In genomic region chr3:36521073-36522060, GRCm38 (mm10) we compare ENCODE assay signal across 9 mouse cellular contexts. TPM values are rescaled to one million over a fixed set of nuclear protein-coding genes. Genes with fewer than 3 reads are reported as not detected.
DNase-seq lines count a peak whose midpoint lies in the region; ATAC-seq and TF ChIP-seq lines count a peak whose summit lies in the region.
"Had no signal": no experiment of that assay in that cellular context is flagged by ENCODE, and none has a peak within 500 bp of the region (broad histone marks: within the 10 kb centered on the region; RNA-seq: fewer than 3 reads in every experiment).

Gene Gm11549 (minus strand): TSS chr3:36521813.

- H3K4me1 ChIP-seq in E14TG2a.4 (replicated peaks; ENCODE audit: low read depth, low read length): peaks cover 24% of the 10 kb centered on the region
- H3K4me1 ChIP-seq in heart, postnatal 0 days (ENCODE audit: control insufficient read depth, insufficient read depth): peaks cover 3% of the 10 kb centered on the region; the same call in 1 of the 2 replicates
- H3K4me1 ChIP-seq in limb, embryonic 14.5 days (ENCODE audit: control insufficient read depth, insufficient read depth, low read length): peaks cover 7% of the 10 kb centered on the region; the same call in 1 of the 2 replicates

- 2% methylated on average over 47 of the region's 51 CpGs for WGBS in heart, postnatal 0 days
- WGBS in limb, embryonic 14.5 days: 1% methylated on average over 49 of the region's 51 CpGs

- peak within 1 kb of the TSS; percentile 78 for H3K4me3 ChIP-seq in E14TG2a.4 (replicated peaks; ENCODE audit: low read length)
- H3K4me3 ChIP-seq in heart, postnatal 0 days (ENCODE audit: low read depth, low read length): peak within 1 kb of the TSS; percentile 58
- peak within 1 kb of the TSS; percentile 43 for H3K4me3 ChIP-seq in limb, embryonic 14.5 days (replicated peaks; ENCODE audit: low read length)

- intact Hi-C loops in gastrocnemius, postnatal 14 days (cut with DNase I; ENCODE audit: low total_unique reads): no loop called here

- DNase-seq in gastrocnemius, postnatal 14 days: peak; percentile 22
- no peak for DNase-seq in gastrocnemius, adult 8-10 months (ENCODE audit: low spot score in 2 of 2)
- DNase-seq in embryo, embryonic 11 days: peak; percentile 65
- DNase-seq in heart, postnatal 0 days (ENCODE audit: low spot score): no peak
- DNase-seq in limb, embryonic 14.5 days (ENCODE audit: low spot score): peak; percentile 13
- DNase-seq in right cerebral cortex, postnatal 14 days: peak; percentile 50

- ATAC-seq in heart, postnatal 0 days (ENCODE audit: insufficient read depth, low read depth): peak; percentile 53
- ATAC-seq in limb, embryonic 14.5 days (ENCODE audit: low FRiP score, low read depth): 0 out of 2 replicates have a peak, but pooled peaks have one; percentile 41
- no peak for ATAC-seq in inflammation-experienced regulatory T-cells, adult 6 months

- H3K27ac ChIP-seq in heart, postnatal 0 days (ENCODE audit: low read depth): no peak within 1 kb of the TSS
- H3K27ac ChIP-seq in limb, embryonic 14.5 days (replicated peaks; ENCODE audit: low read depth, low read length): no peak within 1 kb of the TSS

- peak within 1 kb of the TSS; percentile 43; the same call in 1 of the 2 replicates for H3K9ac ChIP-seq in heart, postnatal 0 days (replicated peaks; ENCODE audit: low read depth, low read length)
- peak within 1 kb of the TSS; percentile 50 for H3K9ac ChIP-seq in limb, embryonic 14.5 days (ENCODE audit: low read depth, low read length, severe bottlenecking)

- H3K9me3 ChIP-seq in E14TG2a.4 (ENCODE audit: low read length): peaks cover 3% of the 10 kb centered on the region; the same call in 1 of the 2 replicates
- no peaks in the 10 kb centered on the region for H3K9me3 ChIP-seq in heart, postnatal 0 days (replicated peaks; ENCODE audit: control insufficient read depth, low read length)
- no peaks in the 10 kb centered on the region for H3K9me3 ChIP-seq in limb, embryonic 14.5 days (ENCODE audit: control insufficient read depth, low read length)
- H3K9me3 ChIP-seq: G1E had no signal

- no peak for TF ChIP-seq EP300 in heart, postnatal 0 days (IDR thresholded peaks at IDR 0.05; ENCODE audit: low read depth)

- H3K4me2 ChIP-seq in heart, postnatal 0 days (ENCODE audit: low read depth, low read length): peak within 1 kb of the TSS; percentile 93
- peak within 1 kb of the TSS; percentile 85 for H3K4me2 ChIP-seq in limb, embryonic 14.5 days (replicated peaks; ENCODE audit: low read depth, low read length, severe bottlenecking)

- no peak for TF ChIP-seq CTCF in E14TG2a.4 (conservative IDR thresholded peaks at IDR 0.05; ENCODE audit: low read length)
- TF ChIP-seq CTCF in heart, postnatal 0 days (IDR thresholded peaks at IDR 0.05; ENCODE audit: low read depth): no peak

- TF ChIP-seq POLR2A in limb, embryonic 14.5 days (IDR thresholded peaks at IDR 0.05; ENCODE audit: borderline replicate concordance, extremely low read depth, insufficient read depth, insufficient read length): no peak

- H3K36me3 ChIP-seq in E14TG2a.4 (ENCODE audit: insufficient read depth, low read length): no peaks in the 10 kb centered on the region
- no peaks in the 10 kb centered on the region for H3K36me3 ChIP-seq in heart, postnatal 0 days (replicated peaks; ENCODE audit: control insufficient read depth, insufficient read depth, low read length)
- H3K36me3 ChIP-seq in limb, embryonic 14.5 days (ENCODE audit: control insufficient read depth, insufficient read depth, low read length): no peaks in the 10 kb centered on the region
- H3K36me3 ChIP-seq: G1E had no signal

- H3K27me3 ChIP-seq in E14TG2a.4 (ENCODE audit: insufficient read depth, low read length): peaks cover 44% of the 10 kb centered on the region
- H3K27me3 ChIP-seq in heart, postnatal 0 days (ENCODE audit: control insufficient read depth, insufficient read depth, low read length): peaks cover 24% of the 10 kb centered on the region
- H3K27me3 ChIP-seq in limb, embryonic 14.5 days (ENCODE audit: control insufficient read depth, insufficient read depth, low read length): peaks cover 39% of the 10 kb centered on the region; the same call in 1 of the 2 replicates

RNA-seq across cellular contexts. Expression of gene Gm11549, which starts in this region (rescaled TPM):
- total RNA-seq in gastrocnemius, postnatal 14 days (2021): under 1 TPM in 1 of 2 experiments, not detected in 1; 0.06 TPM
- total RNA-seq in gastrocnemius, adult 8-10 months (2022): not detected
- total RNA-seq in heart, postnatal 0 days (2014; rRNA removed; ENCODE audit: low replicate concordance): 0.66 TPM in 1 of 2 replicates, not detected in the other
- 0.07 and 0.26 TPM in 2 replicates for polyA plus RNA-seq in heart, postnatal 0 days (2015; fragmentation: Nextera tagmentation; extraction: Ambion mirVana)
- 0.05 and 0.10 TPM in 2 replicates for polyA plus RNA-seq in limb, embryonic 14.5 days (2012; rRNA removed)
- polyA plus RNA-seq in limb, embryonic 14.5 days (2014; fragmentation: Nextera tagmentation; extraction: Ambion mirVana): 0.11 TPM in 1 of 2 replicates, not detected in the other
- not detected for polyA plus RNA-seq in inflammation-experienced regulatory T-cells, adult 6 months (2017; shearing (Covaris generic))
- polyA plus RNA-seq: G1E had no signal

Comparison
In these comparisons a context has a peak if more than half of its experiments do, and no peak if none do; other contexts are left out.
1. Peak in DNase-seq in gastrocnemius, postnatal 14 days; RNA of the gene not detected or under 1 TPM.
2. Peak in ATAC-seq, H3K4me3 ChIP-seq, H3K9ac ChIP-seq and H3K4me2 ChIP-seq in heart, postnatal 0 days; RNA of the gene not detected or under 1 TPM.
3. Peak in DNase-seq, ATAC-seq, H3K4me3 ChIP-seq, H3K9ac ChIP-seq and H3K4me2 ChIP-seq in limb, embryonic 14.5 days; RNA of the gene not detected or under 1 TPM.
4. DNase-seq: peak in embryo, embryonic 11 days (single experiment) and right cerebral cortex, postnatal 14 days (single experiment); none in gastrocnemius, adult 8-10 months (0 of 2) and heart, postnatal 0 days (single experiment).
5. Peak in every context shown above with its lines, with median percentiles within 50 percentile points of each other: H3K4me3 ChIP-seq.